Mouse (Mus musculus) heart, embryonic 10.5 days (tissue): Measurements from ENCODE around the gene Lrriq1. TPM values are rescaled to one million over a fixed set of nuclear protein-coding genes. Genes with fewer than 3 reads are reported as not detected.

Experiments
- DNase-seq: peaks from one replicate; pipeline ENCODE4 v3.0.0-alpha.2; 2017; ENCODE audit warnings: low spot score
- H3K27ac ChIP-seq: fragments of 300-500 bp; sonication (generic); 2 replicates; pipeline ENCODE4 v1.5.1; 2016; ENCODE audit warnings: mild to moderate bottlenecking
- H3K27me3 ChIP-seq: fragments of 300-500 bp; sonication (generic); 2 replicates; pipeline ENCODE4 v1.6.1; 2016; ENCODE audit warnings: mild to moderate bottlenecking; ENCODE audit not compliant: poor library complexity, insufficient read depth, severe bottlenecking
- H3K36me3 ChIP-seq: fragments of 300-500 bp; sonication (generic); 2 replicates; pipeline ENCODE4 v1.6.1; 2016; ENCODE audit warnings: mild to moderate bottlenecking, moderate library complexity
- H3K4me1 ChIP-seq: fragments of 300-500 bp; sonication (generic); 2 replicates; pipeline ENCODE4 v1.6.1; 2016; ENCODE audit warnings: mild to moderate bottlenecking
- H3K4me3 ChIP-seq: fragments of 300-500 bp; sonication (generic); 2 replicates; pipeline ENCODE4 v1.5.1; 2016; ENCODE audit warnings: mild to moderate bottlenecking, moderate library complexity
- H3K9me3 ChIP-seq: fragments of 300-500 bp; sonication (generic); 2 replicates; pipeline ENCODE4 v1.6.1; 2016; ENCODE audit warnings: mild to moderate bottlenecking, moderate library complexity
- WGBS: fragments of 180-500 bp; shearing (Covaris S2); methylation state at CpG from one replicate; pipeline ENCODE4 v1.1.7; 2016; 5-methylcytosine and 5-hydroxymethylcytosine counted together
- polyA plus RNA-seq: library from polyadenylated mRNA; unstranded; fragments of >200 nt; fragmentation: Nextera tagmentation; extraction: Ambion mirVana; gene quantifications from 2 replicates; pipeline ENCODE4 v1.2.1, GENCODE M21; 2016

Lrriq1 gene
- polyA plus RNA-seq, 1 experiment from 2014 or later: not detected

DNA sequence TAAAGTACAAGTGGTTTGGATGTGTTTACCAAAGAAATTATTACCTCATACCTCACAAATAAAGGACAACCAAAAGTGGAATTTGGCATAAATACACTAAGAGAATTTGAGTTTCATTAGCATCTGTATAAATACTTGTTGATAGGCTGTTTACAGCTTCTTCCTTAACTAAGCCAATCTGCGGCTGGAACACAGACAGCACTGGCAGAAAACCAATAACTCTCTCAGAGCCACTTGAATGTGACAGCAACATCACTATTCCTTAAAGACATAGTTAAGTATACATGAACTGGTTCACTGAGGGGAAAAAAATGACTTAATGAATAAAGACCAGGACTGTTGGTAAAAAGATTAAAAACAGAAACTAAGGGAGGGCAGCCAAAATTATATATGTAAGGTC, 150.0 kb downstream of the Lrriq1 start:
- 64% methylated on average over 1 of the region's 1 CpGs for WGBS
- no peaks in the 10 kb centered on the region for H3K4me1 ChIP-seq
- H3K9me3 ChIP-seq: no peaks in the 10 kb centered on the region
- no peak overlapping the region for H3K27ac ChIP-seq
- no peak for DNase-seq
- H3K27me3 ChIP-seq: no peaks in the 10 kb centered on the region
- no peaks in the 10 kb centered on the region for H3K36me3 ChIP-seq
- H3K4me3 ChIP-seq: no peak overlapping the region

DNA sequence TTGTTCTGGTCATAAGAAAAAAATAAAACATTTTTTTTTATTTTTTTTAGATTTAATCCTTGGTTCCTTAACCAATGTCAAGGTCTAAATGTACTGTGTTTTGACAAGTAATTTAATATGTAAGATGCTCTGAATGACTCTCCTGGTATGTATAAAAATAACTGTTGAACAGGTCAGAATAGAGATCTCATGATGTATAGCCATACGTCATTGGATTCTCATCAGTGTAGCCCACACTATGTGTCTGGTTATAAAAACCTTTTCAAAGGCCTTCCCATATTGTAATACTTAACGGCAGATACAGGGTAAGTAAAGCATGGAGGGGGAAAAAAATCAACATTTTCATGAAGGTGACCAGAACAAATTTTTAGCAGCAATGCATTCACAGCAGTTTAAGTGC, 186.5 kb downstream of the Lrriq1 start:
- Histone ChIP-seq H3K4me3 (no peak overlapping the region), H3K36me3 (no peaks in the 10 kb centered on the region), H3K9me3 (no peaks in the 10 kb centered on the region), H3K27me3 (no peaks in the 10 kb centered on the region), H3K27ac (no peak overlapping the region), H3K4me1 (no peaks in the 10 kb centered on the region)
- DNase-seq: no peak
- 85% methylated on average over 2 of the region's 2 CpGs for WGBS

DNA sequence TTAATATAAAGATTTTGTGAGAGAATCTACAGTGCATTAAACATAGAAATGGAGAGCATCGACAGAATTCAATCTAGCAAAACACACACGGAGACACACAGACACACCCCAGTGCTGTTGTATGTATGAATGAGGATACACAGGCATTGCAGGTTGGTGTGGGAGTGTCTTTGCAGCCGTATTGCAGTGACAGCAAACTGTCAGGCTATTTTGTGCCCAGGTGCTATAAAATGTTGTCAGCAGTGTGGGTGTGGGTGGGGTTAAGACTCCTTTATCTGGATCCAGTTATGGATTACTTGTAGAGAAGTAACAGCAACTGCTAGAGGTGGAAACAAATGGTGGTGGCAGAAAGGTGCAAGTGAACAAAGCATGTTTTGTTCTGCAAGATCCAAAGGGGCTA, 189.5 kb downstream of the Lrriq1 start:
- DNase-seq: no peak
- no peaks in the 10 kb centered on the region for H3K27me3 ChIP-seq
- no peak overlapping the region for H3K27ac ChIP-seq
- WGBS: 59% methylated on average over 3 of the region's 3 CpGs
- no peaks in the 10 kb centered on the region for H3K4me1 ChIP-seq
- H3K4me3 ChIP-seq: no peak overlapping the region
- no peaks in the 10 kb centered on the region for H3K36me3 ChIP-seq
- no peaks in the 10 kb centered on the region for H3K9me3 ChIP-seq

DNA sequence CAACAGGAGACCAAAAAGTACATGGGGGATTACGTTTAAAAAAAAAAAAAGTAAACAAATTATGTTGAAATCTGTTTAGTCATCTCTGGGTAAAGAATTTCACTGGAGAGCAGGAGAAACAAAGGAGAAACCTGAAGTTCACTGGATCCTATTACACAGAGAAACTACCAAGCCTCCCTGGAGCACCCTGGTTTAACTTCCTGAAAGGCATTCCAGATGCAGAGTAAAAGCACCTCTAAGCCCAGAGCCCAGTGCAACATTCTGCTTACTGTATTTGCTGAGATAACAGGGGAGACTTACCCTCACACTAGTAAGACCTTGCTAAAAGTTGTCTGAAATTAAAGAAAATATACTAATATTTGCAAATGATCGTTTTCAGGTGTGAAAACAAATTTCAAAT, 191.1 kb downstream of the Lrriq1 start:
- Histone ChIP-seq H3K27me3 (no peaks in the 10 kb centered on the region), H3K36me3 (no peaks in the 10 kb centered on the region), H3K4me3 (no peak overlapping the region), H3K4me1 (no peaks in the 10 kb centered on the region), H3K27ac (no peak overlapping the region), H3K9me3 (no peaks in the 10 kb centered on the region)
- no peak for DNase-seq
- 58% methylated on average over 2 of the region's 2 CpGs for WGBS

DNA sequence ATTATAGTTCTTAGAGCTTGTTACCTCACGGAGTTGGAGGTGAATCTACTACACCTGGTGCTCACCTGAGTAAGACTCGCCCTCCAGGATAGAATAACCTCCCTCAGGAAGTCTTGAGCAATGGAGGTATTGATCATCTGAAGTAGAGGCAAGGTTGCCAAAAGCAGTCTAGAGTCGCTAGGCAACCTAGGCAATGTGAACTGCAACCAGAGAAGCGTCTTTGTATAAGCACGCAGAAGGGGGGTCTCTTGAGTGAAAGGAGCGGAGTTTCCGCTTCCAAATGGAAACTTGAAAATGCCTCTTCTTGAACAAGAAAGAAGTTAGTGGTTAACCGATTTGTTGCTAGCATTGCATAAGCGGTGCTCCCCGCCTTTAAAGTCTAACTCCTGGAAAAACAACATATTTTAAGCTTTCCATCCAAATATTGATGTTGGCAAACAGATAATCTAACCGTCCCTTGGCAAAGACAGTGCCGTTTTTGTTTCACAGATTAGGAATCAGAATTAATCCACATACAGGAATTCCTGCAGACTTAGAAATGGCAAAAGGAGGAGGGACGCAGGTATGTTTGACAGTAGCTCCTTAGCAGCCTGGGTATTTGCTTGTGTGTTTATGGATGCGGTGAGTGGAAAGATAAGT, 201.0 kb downstream of the Lrriq1 start:
- Histone ChIP-seq H3K4me1 (0 out of 2 replicates have a peak, but pooled peaks cover under 1% of the 10 kb centered on the region), H3K36me3 (no peaks in the 10 kb centered on the region), H3K4me3 (no peak overlapping the region), H3K27me3 (peaks cover 64% of the 10 kb centered on the region), H3K9me3 (no peaks in the 10 kb centered on the region), H3K27ac (no peak overlapping the region)
- WGBS: 2% methylated on average over 14 of the region's 14 CpGs
- DNase-seq: no peak

DNA sequence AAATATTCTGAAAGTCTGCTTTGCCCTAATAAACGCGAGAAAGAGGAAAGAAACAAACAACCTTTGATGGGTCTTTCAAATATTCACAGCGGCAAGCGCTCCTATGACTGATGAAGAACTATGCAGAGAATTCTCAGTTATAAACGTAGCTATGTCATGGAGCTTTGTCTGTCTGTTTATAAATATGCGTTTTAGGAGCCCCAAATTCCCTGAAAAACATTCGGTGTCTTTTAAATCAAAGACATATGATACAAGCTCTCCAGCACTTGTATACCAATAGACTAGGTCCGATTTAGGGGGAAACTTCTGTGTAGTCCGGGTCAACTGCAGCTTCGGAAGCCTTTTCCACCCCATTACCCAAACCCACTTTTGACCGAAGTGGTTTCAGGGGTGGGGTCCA, 205.2 kb downstream of the Lrriq1 start:
- WGBS: 3% methylated on average over 11 of the region's 11 CpGs
- Histone ChIP-seq H3K27me3 (peaks cover 83% of the 10 kb centered on the region), H3K4me3 (no peak overlapping the region), H3K9me3 (no peaks in the 10 kb centered on the region), H3K4me1 (peaks cover 19% of the 10 kb centered on the region; the same call in 1 of the 2 replicates), H3K27ac (no peak overlapping the region), H3K36me3 (no peaks in the 10 kb centered on the region)
- no peak for DNase-seq

DNA sequence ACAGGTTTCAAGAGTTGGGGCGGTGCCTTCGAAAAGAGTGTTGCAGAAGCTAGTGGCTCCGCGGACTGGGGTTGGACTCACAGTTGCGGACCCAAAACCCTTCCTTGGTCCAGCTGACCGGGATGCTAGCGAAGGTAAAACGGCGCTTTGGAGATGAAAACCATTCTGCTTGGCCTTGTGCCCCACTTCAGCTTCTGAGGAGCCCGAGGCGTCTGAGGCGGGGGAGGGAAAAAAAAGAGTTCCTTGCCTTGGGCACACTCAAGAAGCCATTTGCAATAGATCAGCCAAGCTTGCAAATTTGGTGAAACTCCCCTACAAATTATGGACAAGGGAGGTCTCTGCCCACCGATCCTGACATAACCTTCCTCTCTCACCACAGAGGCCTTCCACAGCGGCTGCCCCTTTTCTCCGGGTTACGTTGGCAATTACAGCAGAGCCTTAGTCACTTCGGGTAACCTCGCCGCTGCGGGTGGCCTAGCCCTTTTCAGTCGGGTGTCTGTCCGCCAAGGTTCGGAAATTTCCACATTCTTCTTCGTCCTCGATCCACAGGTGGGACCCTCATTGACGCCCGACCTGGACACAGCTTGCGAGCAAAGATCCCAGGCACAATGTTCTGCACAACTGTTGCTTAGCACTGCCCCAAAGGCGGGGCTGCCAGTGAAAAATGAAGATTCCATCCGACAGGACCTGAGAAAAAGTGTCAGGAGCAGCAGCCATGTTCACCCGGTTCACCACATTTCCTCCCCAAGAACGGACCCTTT, 206.2 kb downstream of the Lrriq1 start, which contains the start of gene Alx1:
Gene Alx1 (minus strand): TSS at position 486 of the 761 bp plus-strand sequence.
- Histone ChIP-seq H3K4me3 (peak within 1 kb of the TSS; percentile 58), H3K27ac (0 out of 2 replicates have a peak within 1 kb of the TSS, but pooled peaks have one; percentile 69), H3K4me1 (peaks cover 19% of the 10 kb centered on the region; the same call in 1 of the 2 replicates), H3K36me3 (no peaks in the 10 kb centered on the region), H3K27me3 (peaks cover 78% of the 10 kb centered on the region), H3K9me3 (no peaks in the 10 kb centered on the region)
- DNase-seq: no peak
- WGBS: 1% methylated on average over 32 of the region's 32 CpGs

DNA sequence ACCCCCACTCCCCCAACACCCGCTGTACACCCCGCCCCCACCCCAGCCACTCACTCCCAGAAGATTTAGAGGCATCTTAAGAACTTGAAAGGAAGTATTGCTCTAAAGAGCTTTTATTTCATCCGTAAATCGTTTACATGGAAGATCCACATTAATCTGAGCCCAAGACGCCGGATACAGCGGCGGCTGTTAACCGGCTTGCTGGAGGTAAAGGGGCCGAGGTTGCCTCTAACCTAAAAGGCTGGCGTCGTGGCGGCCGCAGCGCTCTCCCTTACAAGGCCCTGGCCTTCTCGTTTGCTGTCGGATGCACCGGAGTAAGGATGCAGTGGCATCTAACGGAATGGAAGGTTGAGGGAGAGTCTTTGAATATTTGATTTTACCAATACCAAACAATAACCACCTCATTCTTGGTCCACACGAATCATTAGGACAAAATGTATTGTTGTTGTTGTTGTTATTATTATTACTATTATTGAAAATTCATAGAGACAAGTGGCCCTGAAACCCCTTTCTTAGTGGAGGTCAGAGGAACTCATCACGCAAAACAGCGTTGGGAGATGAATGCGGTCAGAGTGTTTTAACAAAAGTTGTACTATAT, 206.9 kb downstream of the Lrriq1 start:
- Histone ChIP-seq H3K4me3 (peak overlapping the region; percentile 58), H3K9me3 (no peaks in the 10 kb centered on the region), H3K27me3 (peaks cover 72% of the 10 kb centered on the region), H3K4me1 (peaks cover 19% of the 10 kb centered on the region; the same call in 1 of the 2 replicates), H3K36me3 (no peaks in the 10 kb centered on the region), H3K27ac (0 out of 2 replicates have a peak overlapping the region, but pooled peaks have one; percentile 69)
- 1% methylated on average over 23 of the region's 23 CpGs for WGBS
- no peak for DNase-seq

DNA sequence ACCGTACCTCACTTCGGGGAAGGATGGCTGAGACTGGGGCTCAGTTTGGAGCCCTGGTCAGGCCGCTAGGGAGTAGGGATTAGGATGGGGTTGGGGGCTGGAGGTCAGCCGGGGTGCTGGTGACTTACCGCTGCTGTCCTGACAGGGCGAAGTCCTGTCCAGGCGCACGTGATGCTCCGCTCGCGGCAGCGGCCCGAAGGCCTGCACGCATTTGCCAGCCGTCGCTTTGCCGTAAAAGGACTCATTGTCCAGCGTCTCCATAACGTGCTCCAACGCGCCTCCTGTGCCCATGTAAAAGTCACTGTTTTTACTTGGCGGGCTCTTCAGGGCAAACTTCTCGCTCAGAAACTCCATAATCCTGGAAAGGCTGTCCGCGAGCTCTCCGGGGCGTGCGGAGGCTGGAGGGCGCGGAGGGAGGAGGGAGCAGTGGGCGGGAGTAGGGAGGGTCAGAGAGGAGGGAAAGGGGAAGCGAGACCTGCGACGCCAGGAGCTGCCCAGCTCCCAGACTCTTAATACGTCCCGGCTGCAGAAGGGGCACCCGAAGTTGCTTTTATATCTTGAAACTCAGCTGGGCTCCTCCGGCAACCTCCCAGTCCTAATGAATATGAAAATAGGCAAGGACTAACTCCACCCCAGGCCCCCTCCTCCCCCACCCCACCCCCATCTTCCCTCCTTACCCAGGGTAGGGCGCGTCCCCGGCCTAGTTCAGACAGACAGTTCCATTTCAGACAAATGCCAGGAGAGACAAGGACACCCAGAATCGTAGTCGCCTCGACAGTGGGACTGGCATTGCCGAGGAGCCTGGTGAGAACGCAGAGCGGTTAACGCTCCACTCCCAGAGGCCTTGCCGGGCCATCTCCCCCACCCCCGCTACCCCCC, 207.6 kb downstream of the Lrriq1 start:
- peaks cover 66% of the 10 kb centered on the region for H3K27me3 ChIP-seq
- peak; percentile 84 for DNase-seq
- WGBS: under 1% methylated on average over 50 of the region's 50 CpGs

DNA sequence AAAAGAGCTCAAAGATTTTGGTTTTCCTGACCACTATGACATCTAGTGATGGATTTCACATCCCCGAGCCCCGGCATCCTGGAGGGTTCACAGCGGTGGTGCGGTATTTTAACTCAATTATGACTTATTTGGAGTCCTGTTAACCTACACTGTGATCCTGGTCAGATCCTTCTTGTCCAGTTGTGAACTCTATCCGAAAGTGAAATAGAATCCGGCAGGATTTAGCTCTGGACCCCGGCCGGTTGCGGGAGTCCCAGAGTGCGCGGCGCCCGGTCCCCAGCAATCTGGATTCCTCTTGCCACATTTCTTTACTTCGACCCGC, 208.2 kb downstream of the Lrriq1 start:
- WGBS: under 1% methylated on average over 15 of the region's 15 CpGs
- Histone ChIP-seq H3K27me3 (peaks cover 60% of the 10 kb centered on the region), H3K27ac (0 out of 2 replicates have a peak overlapping the region, but pooled peaks have one; percentile 69), H3K36me3 (no peaks in the 10 kb centered on the region), H3K4me3 (peak overlapping the region; percentile 58), H3K4me1 (peaks cover 19% of the 10 kb centered on the region; the same call in 1 of the 2 replicates), H3K9me3 (no peaks in the 10 kb centered on the region)
- no peak for DNase-seq

More for the DNA sequence above, 207.6 kb downstream of the Lrriq1 start:
- no peaks in the 10 kb centered on the region for H3K36me3 ChIP-seq
- H3K27ac ChIP-seq: peak overlapping the region; percentile 69
- no peaks in the 10 kb centered on the region for H3K9me3 ChIP-seq
- H3K4me3 ChIP-seq: peak overlapping the region; percentile 58
- H3K4me1 ChIP-seq: peaks cover 19% of the 10 kb centered on the region; the same call in 1 of the 2 replicates

DNA sequence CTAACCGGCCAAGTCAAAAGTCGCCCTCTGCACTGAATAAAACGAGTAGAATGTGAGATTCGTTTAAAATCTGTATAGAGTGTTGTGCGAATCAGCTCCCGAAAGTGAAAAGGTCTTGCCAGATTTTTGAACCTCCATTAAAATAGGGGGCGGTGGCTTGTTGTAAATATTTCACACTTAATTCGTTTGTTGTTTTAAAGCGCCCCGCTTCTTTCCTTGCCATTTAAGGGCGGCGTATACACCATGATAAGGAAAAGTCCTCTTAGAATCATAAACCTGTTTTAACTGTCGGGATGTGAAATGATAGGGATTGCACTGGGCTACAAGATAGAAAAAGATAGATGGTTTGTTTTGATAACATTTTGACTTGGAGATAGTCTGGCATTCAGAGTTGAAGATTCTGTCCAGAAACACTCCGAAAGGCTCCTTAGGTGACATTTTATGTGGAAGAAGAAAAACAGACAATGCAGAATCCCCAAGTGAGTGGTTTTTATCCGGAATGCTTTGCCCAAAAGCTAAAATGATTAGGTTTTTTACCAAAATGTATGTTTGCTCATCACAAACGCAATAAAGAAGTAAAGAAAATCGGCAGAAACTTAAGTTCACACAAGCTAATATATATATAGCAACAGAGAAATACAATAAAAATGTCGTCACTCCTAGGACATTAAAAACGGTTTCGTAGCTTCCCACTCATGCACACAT, 208.7 kb downstream of the Lrriq1 start:
- no peaks in the 10 kb centered on the region for H3K9me3 ChIP-seq
- DNase-seq: no peak
- H3K27ac ChIP-seq: no peak overlapping the region
- H3K4me1 ChIP-seq: peaks cover 19% of the 10 kb centered on the region; the same call in 1 of the 2 replicates
- under 1% methylated on average over 20 of the region's 20 CpGs for WGBS
- peak overlapping the region; percentile 58 for H3K4me3 ChIP-seq
- H3K36me3 ChIP-seq: no peaks in the 10 kb centered on the region
- peaks cover 55% of the 10 kb centered on the region for H3K27me3 ChIP-seq
